Mouse (Mus musculus) lung, adult 2 months (tissue): ENCODE data around the gene Pfn1.

Experiments used
- CTCF ChIP-seq: fragments of 200-500 bp; IDR thresholded peaks from 2 replicates; pipeline ENCODE4 v1.5.1; 2011; ENCODE audit warnings: mild to moderate bottlenecking, low read length, control low read depth; ENCODE audit not compliant: insufficient read depth
- POLR2A ChIP-seq: fragments of 200-500 bp; IDR thresholded peaks from 2 replicates; pipeline ENCODE4 v1.6.1; 2011; ENCODE audit warnings: low read depth, mild to moderate bottlenecking, control low read depth, low read length, borderline replicate concordance; ENCODE audit errors: extremely low read depth

DNA sequence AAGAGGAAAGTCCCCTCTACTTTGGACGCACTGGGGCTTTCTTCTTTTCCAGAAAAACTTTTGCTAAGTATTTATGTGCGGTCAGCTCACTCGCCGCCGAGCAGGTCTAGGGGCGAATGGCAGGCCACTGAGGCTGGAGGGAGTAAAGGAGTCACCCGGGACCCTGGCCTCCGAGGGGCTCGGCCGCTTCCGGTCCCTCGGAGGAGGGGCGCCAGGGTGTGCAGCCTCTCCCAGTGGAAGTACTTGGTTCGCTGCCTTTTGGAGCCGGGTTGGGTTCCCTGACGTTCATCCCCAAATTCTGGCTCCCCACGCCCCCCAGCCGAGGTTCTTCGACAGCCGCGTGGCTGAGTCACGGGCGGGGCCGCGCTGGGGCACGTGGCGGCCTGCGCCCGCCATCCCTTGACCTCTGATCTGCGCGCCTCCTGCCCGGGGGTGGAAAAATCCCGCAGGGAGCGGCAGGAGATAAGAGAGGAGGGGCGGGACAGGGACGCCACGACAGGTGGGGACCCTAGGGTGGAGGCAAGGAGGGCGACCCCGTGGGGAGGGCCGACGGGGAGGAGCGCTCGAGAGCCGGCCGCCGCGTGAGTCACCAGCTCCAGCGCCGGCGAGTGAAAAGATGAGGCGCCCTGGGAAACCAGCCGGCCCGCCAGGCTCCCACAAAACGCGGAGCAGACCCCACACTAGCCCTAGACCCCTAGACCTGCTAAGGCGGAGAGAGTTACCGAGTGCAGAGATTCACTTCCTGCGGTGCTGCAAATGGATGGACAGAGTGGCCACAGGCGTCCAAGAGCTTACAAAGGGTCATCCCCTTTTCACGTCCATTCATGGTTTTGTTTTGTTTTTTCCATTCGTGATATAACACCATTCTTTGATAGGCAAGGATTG lies 1.4 kb upstream of the Pfn1 start:
- no peak for TF ChIP-seq CTCF
- no peak for TF ChIP-seq POLR2A
